Mouse (Mus musculus): ENCODE results near the gene Dscaml1.

Dscaml1 gene

DNA sequence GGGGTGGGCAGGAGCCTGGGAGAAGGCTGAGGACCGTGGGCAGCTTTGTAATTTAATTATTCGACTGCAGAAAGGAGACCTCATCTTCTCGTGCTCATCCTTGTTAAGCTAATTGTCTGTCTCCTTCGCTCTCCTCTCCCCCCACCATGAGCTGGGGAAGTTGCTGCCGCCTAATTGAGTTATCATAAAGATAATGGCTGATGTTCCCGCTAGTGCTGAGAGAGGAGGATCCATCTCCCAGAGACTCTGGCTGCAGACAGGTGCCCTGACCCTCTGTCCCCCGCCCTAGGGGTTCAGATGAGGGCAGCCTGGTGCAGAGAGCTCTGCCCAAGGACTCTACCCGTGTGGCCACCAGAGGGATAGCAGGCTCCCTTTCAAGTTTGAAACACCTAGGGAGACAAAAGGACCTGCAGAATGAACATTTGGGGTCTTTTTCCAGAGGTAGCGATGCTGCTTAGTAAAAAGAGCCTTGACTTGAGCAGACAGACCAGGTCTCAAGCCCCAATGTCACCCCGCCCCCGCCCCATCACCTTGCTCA is 256.1 kb downstream of the Dscaml1 start:
- DNase-seq (ENCODE audit: low spot score in 2 of 2) = no peak

GRCm38 (mm10) chr9:45693424-45694237 is 267.2 kb downstream of the Dscaml1 start:
- DNase-seq (ENCODE audit: low spot score in 2 of 2) = no peak

GRCm38 (mm10) chr9:45694256-45694655 is 267.8 kb downstream of the Dscaml1 start:
- no peak for DNase-seq (ENCODE audit: low spot score in 2 of 2)

DNA sequence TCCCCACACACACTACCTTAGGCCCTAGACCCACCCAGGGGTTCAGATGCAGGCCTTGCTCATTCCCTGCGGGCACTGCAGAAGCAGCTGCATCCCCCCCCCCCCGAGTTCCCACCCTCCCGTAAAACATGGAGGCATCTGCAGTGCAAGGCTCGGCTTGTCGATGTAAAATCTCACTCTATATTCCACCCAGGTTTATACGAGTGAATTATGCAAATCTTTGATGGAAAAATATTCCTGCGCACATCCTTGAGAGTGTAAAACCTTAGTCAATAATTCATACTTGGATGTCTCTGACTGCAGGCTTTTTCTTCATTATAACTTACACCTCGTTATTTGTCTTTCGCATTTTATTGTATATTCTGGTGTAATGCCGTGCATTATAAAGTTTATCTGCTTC is 272.7 kb downstream of the Dscaml1 start:
- no peak for DNase-seq (ENCODE audit: low spot score in 2 of 2)

- no peak for DNase-seq (ENCODE audit: low spot score in 2 of 2)
Measured at GRCm38 (mm10) chr9:45703236-45703635, 276.8 kb downstream of the Dscaml1 start.

GRCm38 (mm10) chr9:45704441-45704840 is 278.0 kb downstream of the Dscaml1 start:
- no peak for DNase-seq (ENCODE audit: low spot score in 2 of 2)

DNA sequence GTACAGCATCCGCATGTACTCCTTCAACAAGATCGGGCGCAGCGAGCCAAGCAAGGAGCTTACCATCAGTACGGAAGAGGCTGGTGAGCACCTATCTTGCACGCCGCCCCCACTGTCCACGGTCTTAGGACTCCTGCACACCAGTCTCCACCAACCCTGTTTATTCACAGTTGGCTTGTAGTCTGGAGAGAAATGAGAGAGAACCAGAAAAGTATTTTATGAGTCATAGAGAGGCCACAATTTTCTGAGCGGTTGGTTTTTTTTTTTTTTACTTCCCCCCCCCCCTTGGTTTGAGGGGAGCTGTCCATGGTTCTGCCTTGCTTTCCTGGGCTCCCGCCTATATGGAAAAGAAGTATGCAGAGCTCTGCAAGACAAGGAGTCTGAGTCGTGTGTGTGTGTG is 283.9 kb downstream of the Dscaml1 start:
- DNase-seq (ENCODE audit: low spot score in 2 of 2) = peak in 1 of 2 experiments; percentile 29

- DNase-seq (ENCODE audit: low spot score in 2 of 2) = no peak
Measured at GRCm38 (mm10) chr9:45715387-45715786, 289.0 kb downstream of the Dscaml1 start.

DNA sequence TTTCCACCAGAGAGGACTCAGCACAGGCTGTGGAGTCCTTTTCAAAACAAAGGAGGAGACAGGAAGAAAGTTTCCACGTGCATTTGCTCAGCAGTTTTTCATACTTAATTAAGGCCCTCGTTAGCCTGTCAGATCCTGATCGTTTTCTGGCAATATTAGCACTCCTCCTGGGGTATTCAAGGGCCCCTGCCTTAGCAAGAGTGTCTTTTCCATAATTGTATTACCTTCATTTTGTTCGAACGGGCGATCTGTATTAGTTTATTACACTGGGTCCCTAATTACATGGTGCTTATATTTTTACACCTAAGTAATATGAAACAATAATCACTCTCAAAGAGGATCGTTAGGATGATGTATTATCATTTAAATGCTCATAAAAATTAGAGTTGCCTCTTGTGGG is 293.6 kb downstream of the Dscaml1 start:
- no peak for DNase-seq (ENCODE audit: low spot score in 2 of 2)

DNA sequence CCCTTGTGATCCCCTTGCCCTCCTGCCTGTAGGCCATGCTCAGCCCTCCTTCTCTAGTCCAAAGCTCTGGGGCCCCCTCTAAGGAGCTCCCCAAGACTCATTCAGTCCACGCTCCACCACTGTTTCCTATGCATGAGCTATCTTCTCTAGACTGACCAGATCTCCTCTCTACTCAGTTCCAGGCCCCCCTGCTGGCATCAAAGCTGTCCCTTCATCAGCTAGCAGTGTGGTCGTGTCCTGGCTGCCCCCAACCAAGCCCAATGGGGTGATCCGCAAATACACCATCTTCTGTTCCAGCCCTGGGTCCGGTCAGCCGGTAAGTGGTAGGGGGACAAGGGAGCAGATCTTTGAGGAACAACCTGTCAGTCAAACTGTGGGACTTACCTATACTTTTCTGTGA is 305.4 kb downstream of the Dscaml1 start:
- DNase-seq (ENCODE audit: low spot score in 2 of 2) = no peak

GRCm38 (mm10) chr9:45733246-45733645 is 306.8 kb downstream of the Dscaml1 start:
- DNase-seq (ENCODE audit: low spot score in 2 of 2) = no peak

DNA sequence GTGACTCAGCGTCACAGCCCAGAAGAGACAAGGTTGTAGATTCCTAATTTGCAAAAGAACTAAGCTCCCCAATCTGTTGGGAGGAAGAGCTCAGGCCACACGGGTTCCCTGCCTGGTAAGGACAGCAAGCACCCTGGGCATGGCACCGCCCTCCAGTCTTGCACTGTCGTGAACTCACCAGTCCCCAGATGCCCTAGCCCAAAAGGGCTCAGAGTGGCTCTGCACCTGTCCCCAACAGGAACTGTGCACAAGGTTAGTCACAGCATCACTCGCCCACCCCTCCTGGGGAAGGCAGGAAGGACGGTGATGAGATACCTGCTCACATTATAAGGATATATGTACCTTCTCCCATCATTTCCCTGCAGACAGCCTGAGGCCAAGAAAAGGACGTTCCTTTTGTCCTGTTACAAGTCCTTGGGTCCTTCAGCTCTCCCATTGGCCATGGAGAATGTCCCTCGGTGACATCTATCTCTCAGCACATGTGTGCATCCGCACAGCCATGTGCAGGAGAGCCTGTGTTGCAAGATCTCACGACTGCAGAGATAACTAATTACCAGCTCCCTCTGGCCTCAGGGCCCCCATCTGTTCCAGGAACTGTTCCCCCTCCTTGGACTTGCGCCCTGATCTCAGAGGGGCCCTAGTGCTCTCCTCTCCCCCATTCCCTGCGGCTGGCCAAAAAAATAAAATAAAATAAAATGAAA is 312.7 kb downstream of the Dscaml1 start:
- DNase-seq (ENCODE audit: low spot score in 2 of 2) = no peak

DNA sequence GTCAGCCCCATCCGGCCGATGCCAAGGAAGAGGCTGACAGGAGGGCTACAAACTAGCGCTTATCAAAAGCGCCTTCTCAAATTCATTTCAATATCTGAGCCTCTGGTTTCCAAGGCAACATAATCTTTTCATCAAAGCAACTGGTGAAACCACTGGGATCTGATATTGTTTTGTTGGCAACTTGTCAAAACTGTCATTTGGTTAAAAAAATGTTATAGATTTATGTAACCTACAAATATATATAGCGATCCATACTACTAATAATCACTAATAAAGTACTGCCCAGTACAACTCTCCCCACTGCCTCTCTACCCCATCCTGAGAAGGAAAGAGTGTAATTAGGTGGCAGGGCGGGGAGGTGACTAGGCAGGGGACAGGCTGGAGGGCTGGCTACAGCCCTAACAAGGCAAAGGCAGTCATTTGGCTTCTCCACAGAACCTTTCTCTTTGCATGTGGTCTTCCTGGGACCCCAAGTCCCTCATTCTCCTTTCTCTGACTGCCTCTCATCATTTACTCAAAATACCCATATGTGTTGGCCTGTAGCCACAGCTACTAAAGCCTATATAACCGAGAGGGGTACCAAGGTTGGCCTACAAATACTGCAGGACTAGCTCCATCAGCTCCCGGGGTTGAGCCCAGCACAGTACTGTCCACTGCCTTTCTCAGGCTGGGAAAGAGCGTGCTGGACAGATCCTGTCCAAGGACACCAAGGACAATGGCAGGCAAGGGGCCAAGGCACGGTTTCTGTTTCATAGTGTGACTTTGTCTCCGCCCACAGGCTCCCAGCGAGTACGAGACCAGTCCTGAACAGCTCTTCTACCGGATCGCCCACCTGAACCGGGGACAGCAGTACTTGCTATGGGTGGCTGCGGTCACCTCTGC is 313.5 kb downstream of the Dscaml1 start:
- DNase-seq (ENCODE audit: low spot score in 2 of 2) = no peak

DNA sequence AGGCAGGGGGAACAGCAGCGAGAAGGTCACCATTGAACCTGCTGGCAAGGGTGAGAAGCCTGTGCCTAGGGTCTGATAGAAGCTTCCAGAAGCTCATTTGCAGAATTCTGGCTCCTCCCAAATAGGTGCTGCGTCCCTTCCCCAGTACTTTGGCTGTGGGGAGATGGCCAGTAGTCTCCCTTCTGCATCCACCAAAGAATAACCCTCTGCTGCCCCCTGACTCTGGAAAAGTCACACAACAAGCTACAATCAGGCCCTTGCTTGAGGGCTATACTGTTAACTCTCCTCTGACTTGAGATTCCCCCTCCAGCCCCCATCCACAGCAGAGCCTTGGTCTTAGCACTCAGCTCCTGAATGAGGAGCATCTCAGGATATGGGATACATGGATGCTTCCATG is 314.2 kb downstream of the Dscaml1 start:
- DNase-seq (ENCODE audit: low spot score in 2 of 2) = no peak

- no peak for DNase-seq (ENCODE audit: low spot score in 2 of 2)
Measured at GRCm38 (mm10) chr9:45745451-45745850, 319.0 kb downstream of the Dscaml1 start.

DNA sequence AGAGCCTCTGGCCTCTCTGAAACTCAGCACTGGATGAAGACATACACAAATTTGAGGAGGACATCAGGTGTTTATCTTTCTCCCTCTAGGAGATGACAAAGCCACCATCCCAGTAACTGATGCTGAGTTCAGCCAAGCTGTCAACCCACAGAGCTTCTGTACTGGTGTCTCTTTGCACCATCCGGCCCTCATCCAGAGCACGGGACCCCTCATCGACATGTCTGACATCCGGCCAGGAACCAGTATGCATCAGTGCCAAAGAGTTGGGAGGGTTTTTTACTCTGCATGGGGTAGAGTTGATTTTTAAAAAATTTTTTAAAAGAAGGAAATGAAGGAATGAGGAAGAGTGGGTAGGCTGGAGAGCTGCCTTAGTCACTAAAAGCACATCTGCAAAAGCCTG is 323.5 kb downstream of the Dscaml1 start:
- no peak for DNase-seq (ENCODE audit: low spot score in 2 of 2)

- DNase-seq (ENCODE audit: low spot score in 2 of 2) = peak; percentile 80 to 85
Measured at GRCm38 (mm10) chr9:45754452-45755091, 328.1 kb downstream of the Dscaml1 start.

DNA sequence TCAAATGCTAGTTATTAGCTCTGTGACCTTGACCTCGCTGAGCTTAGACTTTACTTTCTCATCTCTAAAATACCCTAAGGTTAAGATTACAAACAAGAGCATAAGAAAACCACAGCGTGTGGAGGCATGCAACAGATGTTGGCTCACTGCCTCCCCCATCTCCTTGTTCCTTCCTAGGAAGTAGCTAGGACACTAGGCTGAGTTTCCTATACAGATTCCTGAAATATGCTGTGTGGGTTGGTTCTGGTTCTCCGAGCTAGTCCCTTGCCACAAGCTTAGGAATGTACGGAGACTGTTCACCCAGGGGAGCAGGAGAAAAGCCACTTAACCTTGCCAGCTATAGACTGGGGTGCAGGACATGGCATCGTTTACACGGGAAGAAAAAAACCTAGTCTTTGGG is 339.8 kb downstream of the Dscaml1 start:
- DNase-seq (ENCODE audit: low spot score in 2 of 2) = no peak

DNA sequence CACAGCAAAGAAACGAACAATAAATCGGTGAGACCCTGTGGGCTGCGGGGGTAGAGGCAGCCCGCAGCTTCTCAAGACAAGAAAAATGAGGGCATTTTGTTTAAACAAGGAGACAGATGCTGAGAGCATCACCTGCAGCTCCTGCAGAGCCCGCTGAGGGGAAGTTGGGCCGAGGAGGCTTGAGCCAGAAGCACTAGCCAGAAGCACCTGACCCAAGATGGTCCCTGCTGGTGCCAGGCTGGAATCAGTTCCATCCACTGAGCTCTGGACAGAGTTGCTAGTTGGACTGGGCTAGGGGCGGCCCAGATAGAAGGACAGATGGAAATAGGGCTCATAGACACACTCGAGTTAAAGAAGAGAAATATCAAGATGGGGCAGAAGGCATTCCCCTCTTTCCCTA is 340.7 kb downstream of the Dscaml1 start:
- DNase-seq (ENCODE audit: low spot score in 2 of 2) = no peak

DNA sequence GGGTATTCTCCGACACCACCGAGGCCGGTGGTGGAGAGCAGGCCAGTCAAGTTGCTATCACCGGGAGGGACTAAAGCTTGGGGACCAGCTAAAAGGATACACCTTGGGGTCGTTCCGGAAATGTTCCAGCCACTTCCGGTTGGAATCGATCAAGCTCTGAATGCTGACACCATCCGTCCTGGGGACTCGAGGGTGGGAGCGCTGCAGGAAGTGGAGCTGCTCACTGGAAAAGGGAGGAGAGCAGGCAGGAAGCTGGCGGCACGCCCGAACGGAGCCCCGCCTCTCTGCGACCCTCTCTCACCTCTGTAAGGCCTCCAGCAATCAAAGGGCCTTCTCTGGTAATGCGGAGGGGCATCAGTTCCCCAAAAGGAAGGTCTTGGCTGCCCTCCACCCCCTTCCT is 342.0 kb downstream of the Dscaml1 start:
- DNase-seq (ENCODE audit: low spot score in 2 of 2) = no peak

GRCm38 (mm10) chr9:45769596-45769995 is 343.2 kb downstream of the Dscaml1 start:
- no peak for DNase-seq (ENCODE audit: low spot score in 2 of 2)

DNA sequence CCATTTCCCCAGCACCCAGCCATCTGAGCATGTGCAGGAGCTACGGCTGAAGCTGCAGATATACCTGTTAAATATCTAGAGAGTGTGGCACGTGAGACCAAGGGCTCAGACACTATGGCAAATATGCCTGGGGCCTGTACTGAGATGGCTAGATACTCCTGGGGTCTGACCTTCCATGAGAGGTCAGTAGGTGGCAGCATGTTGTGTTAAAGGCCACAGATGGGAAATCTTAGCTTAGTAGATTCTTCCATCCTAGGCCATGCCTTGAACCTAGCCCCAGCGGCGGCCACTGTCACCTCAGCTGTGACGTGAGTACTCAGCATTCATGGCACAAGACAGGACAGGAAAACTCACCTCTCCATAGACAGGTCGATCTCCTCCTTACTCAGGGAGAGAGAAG is 347.7 kb downstream of the Dscaml1 start:
- no peak for DNase-seq (ENCODE audit: low spot score in 2 of 2)
